Mouse (Mus musculus): ENCODE measurements at regions not wholly inside any gene's neighbourhood (a gene's known extent, or its start where the extent isn't known, plus 50 kb on each side); places are given as distances from the start of the nearest gene placed in this dataset.

GRCm38 (mm10) chr9:61069553-61070314 is 275.4 kb downstream of the Uaca start:
- Histone ChIP-seq H3K9ac (ENCODE audit: low read depth, low read length) (no peak overlapping the region), H3K4me2 (ENCODE audit: low read length) (no peak overlapping the region), H3K4me1 (ENCODE audit: control insufficient read depth, insufficient read depth, low read length) (peaks cover 13% of the 10 kb centered on the region), H3K4me3 (ENCODE audit: low read depth, low read length) (no peak overlapping the region), H3K27me3 (ENCODE audit: control insufficient read depth, insufficient read depth, low read depth, low read length) (no peaks in the 10 kb centered on the region; the same call in 1 of the 2 replicates), H3K27ac (ENCODE audit: low read length) (no peak overlapping the region), H3K36me3 (ENCODE audit: control insufficient read depth, insufficient read depth, low read length) (no peaks in the 10 kb centered on the region), H3K9me3 (replicated peaks; ENCODE audit: control insufficient read depth, low read length, poor library complexity, severe bottlenecking) (no peaks in the 10 kb centered on the region)
- peak; percentile 37; the same call in 1 of the 2 replicates for ATAC-seq
- 24% methylated on average over 13 of the region's 13 CpGs for whole genome bisulfite sequencing

DNA sequence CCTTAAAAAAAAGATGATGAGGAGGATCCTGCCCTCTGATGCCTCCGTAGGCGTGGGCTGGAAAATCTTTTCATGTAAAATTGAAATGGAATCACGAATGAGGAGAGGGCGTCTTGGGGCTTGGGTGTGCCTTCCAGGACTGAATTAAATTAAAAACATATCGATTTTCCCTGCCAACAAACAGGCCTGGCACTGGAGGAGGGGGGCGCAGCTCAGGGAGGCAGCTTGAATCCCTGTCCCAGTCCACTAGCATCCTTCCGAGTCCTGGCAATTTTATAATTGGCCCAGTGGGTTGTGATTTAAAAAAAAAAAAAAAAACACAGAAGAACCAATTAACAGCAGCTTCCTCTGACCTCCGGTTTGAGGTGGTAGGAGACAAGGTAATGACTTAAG is 276.0 kb downstream of the Uaca start:
- Histone ChIP-seq H3K9me3 (replicated peaks; ENCODE audit: control insufficient read depth, low read length, poor library complexity, severe bottlenecking) (no peaks in the 10 kb centered on the region), H3K27ac (ENCODE audit: low read length) (no peak overlapping the region), H3K4me2 (ENCODE audit: low read length) (no peak overlapping the region), H3K36me3 (ENCODE audit: control insufficient read depth, insufficient read depth, low read length) (no peaks in the 10 kb centered on the region), H3K4me3 (ENCODE audit: low read depth, low read length) (no peak overlapping the region), H3K4me1 (ENCODE audit: control insufficient read depth, insufficient read depth, low read length) (peaks cover 13% of the 10 kb centered on the region), H3K27me3 (ENCODE audit: control insufficient read depth, insufficient read depth, low read depth, low read length) (no peaks in the 10 kb centered on the region; the same call in 1 of the 2 replicates), H3K9ac (ENCODE audit: low read depth, low read length) (no peak overlapping the region)
- ATAC-seq: 0 out of 2 replicates have a peak, but pooled peaks have one; percentile 18
- WGBS: 25% methylated on average over 8 of the region's 8 CpGs

GRCm38 (mm10) chr9:61070861-61071260 is 276.5 kb downstream of the Uaca start:
- 14% methylated on average over 9 of the region's 9 CpGs for WGBS
- ATAC-seq: no peak
- peaks cover 13% of the 10 kb centered on the region for H3K4me1 ChIP-seq (ENCODE audit: control insufficient read depth, insufficient read depth, low read length)
- no peak overlapping the region for H3K4me2 ChIP-seq (ENCODE audit: low read length)
- H3K36me3 ChIP-seq (ENCODE audit: control insufficient read depth, insufficient read depth, low read length): no peaks in the 10 kb centered on the region
- H3K9ac ChIP-seq (ENCODE audit: low read depth, low read length): no peak overlapping the region
- no peak overlapping the region for H3K27ac ChIP-seq (ENCODE audit: low read length)
- no peaks in the 10 kb centered on the region; the same call in 1 of the 2 replicates for H3K27me3 ChIP-seq (ENCODE audit: control insufficient read depth, insufficient read depth, low read depth, low read length)
- H3K4me3 ChIP-seq (ENCODE audit: low read depth, low read length): no peak overlapping the region
- H3K9me3 ChIP-seq (replicated peaks; ENCODE audit: control insufficient read depth, low read length, poor library complexity, severe bottlenecking): no peaks in the 10 kb centered on the region

DNA sequence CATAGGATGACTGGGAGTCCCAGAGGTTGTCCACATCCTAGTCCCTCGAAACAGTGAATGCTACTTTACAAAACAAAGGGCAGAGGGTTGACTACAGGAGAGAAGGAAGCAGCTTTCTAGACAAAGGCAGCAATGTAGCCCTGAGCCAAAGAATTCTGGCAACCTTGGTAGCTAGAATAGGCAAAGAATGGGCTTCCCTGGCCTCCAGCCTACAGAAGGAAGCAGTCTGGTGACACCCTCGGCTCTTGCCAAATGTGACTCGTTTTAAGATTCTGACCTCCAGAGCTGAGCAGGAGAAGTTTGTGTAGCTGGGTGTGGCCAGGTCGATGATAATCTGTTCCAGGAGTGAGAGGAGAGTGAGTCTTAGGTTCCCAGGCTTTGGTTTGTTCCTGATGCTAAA is 279.1 kb downstream of the Uaca start:
- no peak for ATAC-seq
- Histone ChIP-seq H3K27ac (ENCODE audit: low read length) (no peak overlapping the region), H3K9ac (ENCODE audit: low read depth, low read length) (no peak overlapping the region), H3K4me2 (ENCODE audit: low read length) (no peak overlapping the region), H3K4me3 (ENCODE audit: low read depth, low read length) (no peak overlapping the region), H3K4me1 (ENCODE audit: control insufficient read depth, insufficient read depth, low read length) (peaks cover 13% of the 10 kb centered on the region), H3K36me3 (ENCODE audit: control insufficient read depth, insufficient read depth, low read length) (no peaks in the 10 kb centered on the region), H3K9me3 (replicated peaks; ENCODE audit: control insufficient read depth, low read length, poor library complexity, severe bottlenecking) (no peaks in the 10 kb centered on the region), H3K27me3 (ENCODE audit: control insufficient read depth, insufficient read depth, low read depth, low read length) (no peaks in the 10 kb centered on the region; the same call in 1 of the 2 replicates)
- 59% methylated on average over 4 of the region's 4 CpGs for WGBS

- WGBS: 57% methylated on average over 4 of the region's 4 CpGs
- Histone ChIP-seq H3K9ac (ENCODE audit: low read depth, low read length) (no peak overlapping the region), H3K27me3 (ENCODE audit: control insufficient read depth, insufficient read depth, low read depth, low read length) (no peaks in the 10 kb centered on the region; the same call in 1 of the 2 replicates), H3K4me2 (ENCODE audit: low read length) (no peak overlapping the region), H3K4me1 (ENCODE audit: control insufficient read depth, insufficient read depth, low read length) (peaks cover 13% of the 10 kb centered on the region), H3K36me3 (ENCODE audit: control insufficient read depth, insufficient read depth, low read length) (no peaks in the 10 kb centered on the region), H3K27ac (ENCODE audit: low read length) (no peak overlapping the region), H3K9me3 (replicated peaks; ENCODE audit: control insufficient read depth, low read length, poor library complexity, severe bottlenecking) (no peaks in the 10 kb centered on the region), H3K4me3 (ENCODE audit: low read depth, low read length) (no peak overlapping the region)
- ATAC-seq: no peak
Measured at GRCm38 (mm10) chr9:61075071-61075470, 280.7 kb downstream of the Uaca start.

- Histone ChIP-seq H3K4me1 (ENCODE audit: control insufficient read depth, insufficient read depth, low read length) (peaks cover 9% of the 10 kb centered on the region), H3K4me3 (ENCODE audit: low read depth, low read length) (no peak overlapping the region), H3K4me2 (ENCODE audit: low read length) (no peak overlapping the region), H3K9ac (ENCODE audit: low read depth, low read length) (no peak overlapping the region), H3K27me3 (ENCODE audit: control insufficient read depth, insufficient read depth, low read depth, low read length) (no peaks in the 10 kb centered on the region; the same call in 1 of the 2 replicates), H3K27ac (ENCODE audit: low read length) (no peak overlapping the region), H3K9me3 (replicated peaks; ENCODE audit: control insufficient read depth, low read length, poor library complexity, severe bottlenecking) (no peaks in the 10 kb centered on the region), H3K36me3 (ENCODE audit: control insufficient read depth, insufficient read depth, low read length) (no peaks in the 10 kb centered on the region)
- no peak for ATAC-seq
- WGBS: 69% methylated on average over 2 of the region's 2 CpGs
Measured at GRCm38 (mm10) chr9:61077181-61077580, 282.8 kb downstream of the Uaca start.

DNA sequence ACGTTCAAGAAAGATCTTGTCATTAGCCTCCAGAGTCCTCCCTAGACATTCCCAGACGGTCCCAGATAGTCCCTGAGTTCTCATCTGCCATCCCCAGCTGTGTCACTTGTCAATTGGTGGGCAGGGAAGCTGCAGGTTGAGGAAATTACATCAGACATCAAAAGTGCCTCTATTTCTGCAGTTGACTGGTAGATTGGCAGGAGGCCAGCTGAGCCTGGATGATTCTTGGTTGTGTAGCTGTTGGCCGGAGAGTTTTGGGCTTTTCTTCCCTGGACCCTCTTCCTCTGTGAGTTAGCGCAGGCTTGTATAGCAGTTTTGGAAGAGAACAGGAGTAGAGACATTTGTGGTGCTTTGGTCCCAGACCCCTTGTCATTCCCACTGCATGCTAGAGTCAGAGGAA is 283.5 kb downstream of the Uaca start:
- no peak for ATAC-seq
- H3K4me3 ChIP-seq (ENCODE audit: low read depth, low read length): no peak overlapping the region
- no peak overlapping the region for H3K27ac ChIP-seq (ENCODE audit: low read length)
- H3K9me3 ChIP-seq (replicated peaks; ENCODE audit: control insufficient read depth, low read length, poor library complexity, severe bottlenecking): no peaks in the 10 kb centered on the region
- peaks cover 12% of the 10 kb centered on the region for H3K4me1 ChIP-seq (ENCODE audit: control insufficient read depth, insufficient read depth, low read length)
- no peak overlapping the region for H3K9ac ChIP-seq (ENCODE audit: low read depth, low read length)
- H3K36me3 ChIP-seq (ENCODE audit: control insufficient read depth, insufficient read depth, low read length): no peaks in the 10 kb centered on the region
- H3K27me3 ChIP-seq (ENCODE audit: control insufficient read depth, insufficient read depth, low read depth, low read length): no peaks in the 10 kb centered on the region; the same call in 1 of the 2 replicates
- no peak overlapping the region for H3K4me2 ChIP-seq (ENCODE audit: low read length)
- WGBS: 77% methylated on average over 4 of the region's 4 CpGs

- H3K27ac ChIP-seq (ENCODE audit: low read length): peak overlapping the region; percentile 40
- no peaks in the 10 kb centered on the region for H3K36me3 ChIP-seq (ENCODE audit: control insufficient read depth, insufficient read depth, low read length)
- H3K4me2 ChIP-seq (ENCODE audit: low read length): peak overlapping the region; percentile 21; the same call in 1 of the 2 replicates
- ATAC-seq: peak; percentile 65
- H3K9ac ChIP-seq (ENCODE audit: low read depth, low read length): peak overlapping the region; percentile 15; the same call in 1 of the 2 replicates
- H3K4me1 ChIP-seq (ENCODE audit: control insufficient read depth, insufficient read depth, low read length): peaks cover 12% of the 10 kb centered on the region
- H3K4me3 ChIP-seq (ENCODE audit: low read depth, low read length): no peak overlapping the region
- WGBS: 10% methylated on average over 16 of the region's 16 CpGs
- H3K9me3 ChIP-seq (replicated peaks; ENCODE audit: control insufficient read depth, low read length, poor library complexity, severe bottlenecking): no peaks in the 10 kb centered on the region
- H3K27me3 ChIP-seq (ENCODE audit: control insufficient read depth, insufficient read depth, low read depth, low read length): no peaks in the 10 kb centered on the region
Measured at GRCm38 (mm10) chr9:61081474-61082021, 287.2 kb downstream of the Uaca start.

- ATAC-seq: no peak
- peaks cover 12% of the 10 kb centered on the region for H3K4me1 ChIP-seq (ENCODE audit: control insufficient read depth, insufficient read depth, low read length)
- no peaks in the 10 kb centered on the region for H3K27me3 ChIP-seq (ENCODE audit: control insufficient read depth, insufficient read depth, low read depth, low read length)
- no peaks in the 10 kb centered on the region for H3K9me3 ChIP-seq (replicated peaks; ENCODE audit: control insufficient read depth, low read length, poor library complexity, severe bottlenecking)
- H3K9ac ChIP-seq (ENCODE audit: low read depth, low read length): no peak overlapping the region
- no peak overlapping the region for H3K4me3 ChIP-seq (ENCODE audit: low read depth, low read length)
- H3K4me2 ChIP-seq (ENCODE audit: low read length): no peak overlapping the region
- no peaks in the 10 kb centered on the region for H3K36me3 ChIP-seq (ENCODE audit: control insufficient read depth, insufficient read depth, low read length)
- no peak overlapping the region for H3K27ac ChIP-seq (ENCODE audit: low read length)
- 76% methylated on average over 13 of the region's 13 CpGs for WGBS
Measured at GRCm38 (mm10) chr9:61084655-61085230, 287.4 kb upstream of the Tle3 start.
